Mouse (Mus musculus) cerebellum, adult 2 months (tissue): ENCODE measurements around the gene Mtmr6. TPM values are rescaled to one million over a fixed set of nuclear protein-coding genes. Genes with fewer than 3 reads are reported as not detected.

ENCODE experiments used
- DNase-seq, 2 experiments: peaks; one replicate each; pipeline ENCODE4 v3.0.0; 2021
- H3K27ac ChIP-seq: fragments of 200-500 bp; 2 replicates; pipeline ENCODE4 v1.5.1; 2012; ENCODE audit warnings: low read length, control low read depth, inconsistent platforms; ENCODE audit not compliant: insufficient read depth
- H3K27me3 ChIP-seq: fragments of 200-500 bp; 2 replicates; pipeline ENCODE4 v1.6.1; 2012; ENCODE audit warnings: inconsistent platforms, mild to moderate bottlenecking, low read length, moderate library complexity; ENCODE audit not compliant: control insufficient read depth, insufficient read depth
- H3K4me1 ChIP-seq: fragments of 200-500 bp; 2 replicates; pipeline ENCODE4 v1.6.1; 2011; ENCODE audit warnings: low read length; ENCODE audit not compliant: control insufficient read depth, insufficient read depth
- H3K4me3 ChIP-seq: fragments of 200-500 bp; replicated peaks from 2 replicates; pipeline ENCODE3; 2011; ENCODE audit warnings: mild to moderate bottlenecking, low read depth, low read length, control low read depth; ENCODE audit not compliant: insufficient read depth
- CTCF ChIP-seq: fragments of 200-500 bp; IDR thresholded peaks from 2 replicates; pipeline ENCODE4 v1.5.1; 2011; ENCODE audit warnings: low read depth, mild to moderate bottlenecking, control low read depth, low read length, moderate library complexity, borderline replicate concordance; ENCODE audit not compliant: insufficient read depth
- POLR2A ChIP-seq: fragments of 200-500 bp; IDR thresholded peaks from 2 replicates; pipeline ENCODE4 v1.6.1; 2011; ENCODE audit warnings: low read length, control low read depth, borderline replicate concordance; ENCODE audit not compliant: insufficient read depth
- WGBS: fragments of 180-500 bp; shearing (Covaris S2); methylation state at CpG from one replicate; pipeline ENCODE4 v1.1.7; 2018; 5-methylcytosine and 5-hydroxymethylcytosine counted together
- polyA plus RNA-seq: library from polyadenylated mRNA; depleted of rRNA; stranded (reverse); fragments of >200 nt; gene quantifications from 2 replicates; pipeline ENCODE4 v1.2.3, GENCODE M21; 2012; rRNA removed

The Mtmr6 gene
- polyA plus RNA-seq, result 86.0 and 90.5 TPM in 2 replicates

GRCm38 (mm10) chr14:60264990-60265876 lies at the start of gene Mtmr6:
Mtmr6 (plus strand) TSS chr14:60265228.
- peak; percentile 93 to 96 for DNase-seq
- Histone ChIP-seq H3K4me1 (no peaks in the 10 kb centered on the region; the same call in 1 of the 2 replicates), H3K4me3 (peak within 1 kb of the TSS; percentile 77), H3K27me3 (no peaks in the 10 kb centered on the region), H3K27ac (peak within 1 kb of the TSS; percentile 57)
- TF ChIP-seq POLR2A (peak; percentile 71; the same call in 1 of the 2 replicates), CTCF (peak; percentile 94)
- WGBS, result under 1% methylated on average over 51 of the region's 51 CpGs

- H3K4me1 ChIP-seq, result no peaks in the 10 kb centered on the region
- 95% methylated on average over 1 of the region's 1 CpGs for WGBS
- H3K27me3 ChIP-seq, result no peaks in the 10 kb centered on the region
- no peak overlapping the region for H3K4me3 ChIP-seq
- H3K27ac ChIP-seq, result no peak overlapping the region
- no peak for DNase-seq
- TF ChIP-seq CTCF, result no peak
- TF ChIP-seq POLR2A, result no peak
These were observed 48.9 kb upstream of the Mtmr6 start for GRCm38 (mm10) chr14:60216125-60216524.

- Histone ChIP-seq H3K4me3 (no peak overlapping the region), H3K27me3 (no peaks in the 10 kb centered on the region), H3K4me1 (no peaks in the 10 kb centered on the region), H3K27ac (no peak overlapping the region)
- 96% methylated on average over 4 of the region's 4 CpGs for WGBS
- no peak for TF ChIP-seq CTCF
- no peak for TF ChIP-seq POLR2A
- DNase-seq, result no peak
These were observed 47.4 kb upstream of the Mtmr6 start for GRCm38 (mm10) chr14:60217616-60218015.

- no peak for TF ChIP-seq CTCF
- no peak for TF ChIP-seq POLR2A
- Histone ChIP-seq H3K27me3 (no peaks in the 10 kb centered on the region), H3K4me1 (no peaks in the 10 kb centered on the region), H3K4me3 (no peak overlapping the region), H3K27ac (no peak overlapping the region)
- DNase-seq, result no peak
- WGBS, result 80% methylated on average over 10 of the region's 10 CpGs
These were observed 45.1 kb upstream of the Mtmr6 start for GRCm38 (mm10) chr14:60219886-60220285.

- no peak for DNase-seq
- H3K4me1 ChIP-seq, result no peaks in the 10 kb centered on the region
- 82% methylated on average over 3 of the region's 3 CpGs for WGBS
These were observed 26.5 kb upstream of the Mtmr6 start for GRCm38 (mm10) chr14:60238551-60238950.

GRCm38 (mm10) chr14:60250366-60250765 lies 14.7 kb upstream of the Mtmr6 start:
- Histone ChIP-seq H3K4me1 (peaks cover 7% of the 10 kb centered on the region), H3K4me3 (peak overlapping the region; percentile 94), H3K27ac (no peak overlapping the region), H3K27me3 (no peaks in the 10 kb centered on the region)
- TF ChIP-seq POLR2A (no peak), CTCF (no peak)
- 11% methylated on average over 8 of the region's 8 CpGs for WGBS
- no peak for DNase-seq

More at GRCm38 (mm10) chr14:60238551-60238950, 26.5 kb upstream of the Mtmr6 start:
- TF ChIP-seq POLR2A (no peak), CTCF (no peak)
- H3K4me3 ChIP-seq, result no peak overlapping the region
- H3K27me3 ChIP-seq, result no peaks in the 10 kb centered on the region
- H3K27ac ChIP-seq, result no peak overlapping the region

GRCm38 (mm10) chr14:60250879-60251278 lies 14.1 kb upstream of the Mtmr6 start:
- WGBS, result under 1% methylated on average over 39 of the region's 39 CpGs
- Histone ChIP-seq H3K4me1 (peaks cover 7% of the 10 kb centered on the region), H3K27ac (peak overlapping the region; percentile 81), H3K4me3 (peak overlapping the region; percentile 94), H3K27me3 (no peaks in the 10 kb centered on the region)
- DNase-seq, result no peak
- no peak for TF ChIP-seq POLR2A
- TF ChIP-seq CTCF, result no peak

GRCm38 (mm10) chr14:60251281-60252003 lies 13.6 kb upstream of the Mtmr6 start, which contains the start of the genes Nupl1 and Gm49336:
Nupl1 (minus strand) TSS chr14:60251431.
Gm49336 (minus strand) TSS chr14:60251507.
- peak; percentile 97 to 99 for DNase-seq
- Histone ChIP-seq H3K4me3 (peak within 1 kb of the TSS; percentile 94), H3K27me3 (no peaks in the 10 kb centered on the region), H3K4me1 (peaks cover 7% of the 10 kb centered on the region), H3K27ac (peak within 1 kb of the TSS; percentile 89)
- TF ChIP-seq POLR2A (peak; percentile 78), CTCF (no peak)
- WGBS, result under 1% methylated on average over 62 of the region's 62 CpGs
